Mouse (Mus musculus): ENCODE measurements at regions not wholly inside any gene's neighbourhood (a gene's known extent, or its start where the extent isn't known, plus 50 kb on each side); places are given as distances from the start of the nearest gene placed in this dataset.

DNA sequence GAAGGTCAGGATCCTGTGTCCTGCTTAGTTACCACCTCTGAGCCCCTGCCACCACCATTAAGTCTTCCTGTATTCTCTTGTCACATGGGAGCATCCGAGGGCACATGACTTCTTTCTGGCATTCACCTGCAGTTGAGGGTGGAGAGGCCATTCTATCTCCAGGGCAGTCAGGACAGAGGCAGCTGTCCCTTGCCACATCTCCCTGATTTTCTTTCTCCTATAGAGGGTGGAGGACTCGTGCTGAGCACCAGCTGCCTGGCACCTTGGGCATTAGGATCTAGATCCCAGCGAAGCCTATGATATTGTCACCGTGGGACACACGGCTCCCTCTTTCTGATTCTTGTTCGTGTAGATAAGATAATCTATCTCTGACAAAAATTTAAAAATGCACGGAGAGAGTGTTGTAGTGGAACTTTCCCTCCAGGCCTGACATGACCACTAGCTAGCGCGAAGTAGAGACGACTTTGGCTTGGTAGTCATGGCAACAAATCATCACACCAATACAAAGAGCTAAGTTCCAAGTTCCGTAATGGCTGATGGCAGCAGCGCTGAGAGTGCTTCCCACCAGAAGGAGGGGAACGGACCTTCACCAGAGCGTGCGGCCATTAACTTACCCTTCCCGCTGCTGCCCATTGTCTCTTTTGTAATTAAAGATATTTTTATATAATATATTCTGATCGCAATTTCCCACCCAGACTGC lies 137.7 kb downstream of the Ipmk start:
- intact Hi-C loops (cut with DNase I) = no loop called here
- peak; percentile 10 for DNase-seq

DNA sequence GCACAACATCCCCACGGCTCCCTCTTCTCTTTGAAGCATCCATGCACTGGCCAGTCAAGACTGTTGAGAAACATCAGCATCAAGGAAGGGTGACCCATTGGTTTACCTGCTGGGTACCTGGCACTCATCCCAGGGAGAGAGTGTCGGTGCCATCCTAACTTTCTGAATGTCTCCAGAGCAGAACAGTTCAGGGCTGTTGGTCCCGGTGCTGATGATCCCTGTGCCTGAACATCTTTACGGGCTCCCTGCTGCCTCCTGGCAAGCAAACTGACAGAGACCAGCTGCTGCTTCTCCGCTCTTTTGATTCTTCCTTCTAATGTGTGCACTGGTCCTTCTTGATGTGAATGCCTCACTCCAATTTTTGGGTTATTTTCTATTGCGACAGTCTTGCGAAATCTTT lies 142.2 kb downstream of the Ipmk start:
- intact Hi-C loops (cut with DNase I) = no loop called here
- peak; percentile 69 for DNase-seq

DNA sequence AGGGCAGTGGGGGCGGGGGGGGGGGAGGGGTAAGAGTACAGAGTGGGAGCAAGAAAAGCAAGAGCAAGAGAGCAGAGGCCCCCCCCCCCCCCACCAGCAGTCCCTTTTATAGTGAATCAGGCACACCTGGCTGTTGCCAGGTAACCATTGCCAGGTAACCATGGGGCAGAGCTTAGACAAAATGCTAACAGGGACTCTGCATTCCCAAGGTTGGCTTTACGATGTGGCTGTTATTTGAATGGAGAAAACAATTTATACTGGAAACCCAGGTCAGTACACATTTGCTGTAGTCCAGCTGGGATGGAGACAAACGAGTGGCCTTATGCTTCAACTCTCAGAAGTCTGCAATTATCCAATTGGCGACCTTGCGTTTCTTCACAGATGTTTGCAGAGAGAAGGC lies 154.5 kb downstream of the Ipmk start:
- intact Hi-C loops (cut with DNase I) = no loop called here
- DNase-seq = no peak

DNA sequence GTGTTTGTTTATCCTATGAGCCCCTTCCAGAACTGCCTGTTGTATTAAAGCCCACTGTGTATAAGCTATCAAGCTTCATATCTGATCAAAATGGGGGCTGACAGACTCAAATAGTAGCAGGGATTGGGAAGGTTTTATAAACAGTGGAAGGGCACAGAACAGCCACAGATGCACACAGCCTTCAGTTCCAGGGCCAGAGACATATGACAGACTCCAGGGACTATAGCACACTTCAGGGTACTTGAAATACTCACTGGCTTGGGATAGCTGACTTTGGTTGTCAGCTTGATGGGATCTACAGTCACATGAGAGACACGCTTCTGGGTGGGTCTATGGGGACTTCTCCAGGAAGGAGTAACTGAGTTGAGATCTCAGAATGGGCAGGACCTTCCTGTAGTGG lies 156.7 kb downstream of the Ipmk start:
- no peak for DNase-seq
- intact Hi-C loops (cut with DNase I) = no loop called here

DNA sequence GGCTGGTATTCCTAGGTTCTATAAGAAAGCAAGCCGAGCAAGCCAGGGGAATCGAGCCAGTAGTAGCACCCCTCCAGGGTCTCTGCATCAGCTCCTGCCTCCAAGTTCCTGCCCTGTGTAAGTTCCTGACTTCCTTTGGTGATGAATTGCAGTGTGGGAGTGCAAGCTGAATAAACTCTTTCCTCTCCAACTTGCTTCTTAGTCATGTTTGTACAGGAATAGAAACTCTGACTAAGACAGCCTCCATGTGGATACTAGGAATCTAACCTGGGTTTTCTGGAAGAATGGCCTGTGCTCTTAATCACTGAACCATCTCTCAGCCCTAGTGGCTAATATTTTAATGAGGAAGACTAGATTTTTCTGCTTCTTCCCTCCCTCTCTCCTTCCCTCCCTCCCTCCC lies 177.7 kb downstream of the Ipmk start:
- no peak for DNase-seq
- intact Hi-C loops (cut with DNase I) = no loop called here

DNA sequence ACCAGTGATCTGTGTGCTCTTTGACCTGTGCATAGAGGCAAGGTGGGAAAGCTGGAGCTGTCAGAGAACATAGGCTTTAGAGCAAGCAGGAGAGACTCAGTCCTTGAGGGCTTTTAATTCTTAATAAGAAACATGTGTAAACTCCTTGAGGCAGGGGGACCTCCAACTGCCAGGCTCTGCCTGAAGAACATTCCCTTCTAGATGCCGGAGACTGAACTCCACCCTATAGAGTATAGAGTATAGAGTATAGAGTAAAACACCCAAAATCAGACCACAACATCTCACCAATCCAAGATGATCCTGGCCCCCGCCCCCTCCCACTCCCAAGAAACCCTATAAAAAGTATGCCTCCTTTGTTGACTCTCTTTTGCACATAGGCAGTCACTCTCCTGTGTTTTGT lies 186.2 kb downstream of the Ipmk start:
- DNase-seq = no peak
- intact Hi-C loops (cut with DNase I) = no loop called here

DNA sequence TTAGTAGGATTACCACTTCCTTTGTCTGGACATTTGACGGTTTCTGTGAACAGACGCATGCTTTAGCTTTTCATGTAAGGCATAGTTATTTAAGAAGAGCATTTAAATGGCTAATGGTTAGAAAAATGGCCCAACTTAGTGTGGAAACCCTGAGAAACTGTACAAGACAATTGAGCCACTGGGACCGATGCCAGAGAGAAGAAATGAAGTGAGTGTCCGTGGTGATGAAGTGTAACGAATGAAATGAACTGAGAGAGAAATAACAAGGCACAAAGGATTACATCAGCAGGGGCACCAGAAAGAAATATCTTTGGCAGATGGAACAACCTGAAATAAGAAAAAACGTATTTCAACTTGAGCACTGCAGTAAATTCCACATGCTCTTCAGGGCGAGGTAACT lies 197.9 kb downstream of the Ipmk start:
- intact Hi-C loops (cut with DNase I) = no loop called here
- no peak for DNase-seq

DNA sequence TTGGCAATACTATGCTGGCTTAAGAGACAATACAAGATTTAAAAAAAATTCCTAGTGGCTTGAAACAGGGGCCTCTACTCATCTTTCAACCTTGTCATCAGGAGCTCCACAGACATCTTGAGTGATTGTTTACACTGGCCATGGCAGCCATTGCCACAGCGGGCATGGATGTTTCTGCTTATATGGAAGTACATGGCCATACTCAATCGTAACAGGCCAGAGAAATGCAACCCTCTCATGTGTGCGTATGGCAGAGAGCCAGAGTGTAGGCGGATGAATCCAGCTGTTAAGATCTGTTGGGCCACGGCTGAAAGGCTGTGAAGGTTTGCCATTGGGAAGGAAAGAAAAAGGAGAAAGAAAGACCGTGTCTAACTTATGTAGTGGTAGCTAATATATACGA lies 198.9 kb downstream of the Ipmk start:
- intact Hi-C loops (cut with DNase I) = no loop called here
- DNase-seq = no peak

DNA sequence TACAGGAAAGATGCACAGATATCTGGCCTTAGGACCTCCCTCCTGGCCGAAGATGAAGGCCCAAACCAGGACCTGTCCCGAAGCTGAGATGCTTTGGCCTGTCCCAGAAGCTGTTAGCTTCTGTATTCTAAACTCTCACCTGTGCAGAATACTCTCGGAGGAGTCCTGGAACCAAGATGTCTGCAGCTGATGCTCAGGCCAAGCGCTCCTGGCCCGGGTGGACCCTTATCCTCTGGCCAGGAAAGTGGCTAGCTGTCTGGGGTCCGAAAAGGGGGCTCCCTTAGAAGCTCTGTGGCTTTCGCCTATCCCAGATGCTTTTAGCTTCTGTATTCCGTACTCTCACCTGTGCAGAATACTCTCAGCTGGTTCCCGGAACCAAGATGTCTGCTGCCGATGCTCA lies 236.2 kb downstream of the Ipmk start:
- DNase-seq = no peak
- intact Hi-C loops (cut with DNase I) = no loop called here

DNA sequence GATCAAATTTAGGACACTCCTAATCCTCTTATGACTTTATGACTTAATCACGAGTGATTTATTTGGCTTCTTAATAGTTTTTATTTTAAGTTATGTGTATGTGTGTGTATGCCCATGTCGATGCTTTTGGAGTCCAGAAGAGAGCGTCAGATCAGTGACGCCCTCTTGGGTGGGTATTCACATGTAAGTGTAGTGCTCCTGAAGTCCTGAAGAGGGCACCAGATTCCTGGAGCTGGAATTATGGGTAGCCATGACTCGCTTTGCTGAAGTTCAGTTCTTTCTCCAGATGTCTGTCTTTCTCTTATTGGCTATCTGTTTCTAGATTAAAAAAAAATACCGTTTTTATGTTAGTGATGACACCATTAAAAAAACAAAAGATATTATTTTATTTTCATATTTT lies 251.0 kb downstream of the Ipmk start:
- intact Hi-C loops (cut with DNase I) = no loop called here
- DNase-seq = no peak

DNA sequence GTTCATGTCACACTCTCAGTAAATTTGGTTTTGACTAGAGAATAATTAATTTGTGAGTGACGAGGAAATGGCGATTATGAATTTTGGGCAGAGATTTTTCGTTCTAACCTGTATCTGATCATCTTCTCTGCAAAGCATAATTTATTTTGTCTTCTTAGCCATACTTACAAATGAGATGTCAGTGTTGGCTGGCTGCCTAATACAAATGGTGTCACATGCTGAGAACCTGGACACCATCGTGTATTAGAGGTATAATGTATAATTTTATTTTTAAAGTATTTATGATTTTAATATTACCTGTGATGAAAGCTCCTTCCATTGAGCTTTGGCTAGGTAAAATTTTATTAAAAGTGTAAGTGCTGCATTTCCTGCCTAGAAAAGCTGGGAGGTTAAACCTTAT lies 266.2 kb downstream of the Ipmk start:
- intact Hi-C loops (cut with DNase I) = no loop called here
- peak; percentile 10 for DNase-seq

DNA sequence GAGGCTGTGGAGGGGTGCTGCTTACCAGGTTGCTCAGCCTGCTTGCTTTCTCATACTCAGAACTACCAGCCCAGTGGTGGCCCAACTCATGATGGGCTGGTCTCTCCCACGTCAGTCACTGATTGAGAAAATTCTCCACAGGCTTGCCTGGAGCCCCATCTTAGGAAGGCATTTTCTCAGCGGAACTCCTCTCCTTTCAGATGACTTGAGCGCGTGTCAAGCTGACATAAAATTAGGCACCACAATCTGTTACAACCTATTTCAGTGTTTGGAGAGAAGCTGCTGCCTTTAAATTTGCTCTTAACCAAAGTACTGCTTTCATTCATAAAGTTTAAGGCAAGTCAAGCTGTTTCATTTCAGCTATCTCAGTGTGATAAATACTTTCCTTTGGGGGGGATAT lies 269.6 kb downstream of the Ipmk start:
- intact Hi-C loops (cut with DNase I) = no loop called here
- DNase-seq = no peak

DNA sequence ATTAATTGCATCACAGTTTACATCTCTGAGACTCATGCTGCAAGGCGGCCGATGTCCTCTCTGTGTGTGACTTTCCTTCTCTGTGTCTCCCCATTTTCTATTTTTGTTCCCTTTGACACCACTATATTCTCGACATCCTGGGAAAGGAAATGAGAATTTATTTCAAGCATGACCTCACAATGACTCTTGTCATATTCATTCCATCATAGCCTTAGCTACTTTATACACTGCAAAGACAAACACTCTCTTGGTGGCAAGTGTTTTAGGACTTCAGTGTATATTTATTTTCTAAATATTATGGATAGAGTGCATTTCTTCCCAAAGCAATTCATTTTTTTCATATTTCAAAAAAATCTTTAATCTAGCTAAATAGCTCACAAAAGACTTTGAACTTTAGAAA lies 298.5 kb downstream of the Ipmk start:
- intact Hi-C loops (cut with DNase I) = no loop called here
- no peak for DNase-seq

DNA sequence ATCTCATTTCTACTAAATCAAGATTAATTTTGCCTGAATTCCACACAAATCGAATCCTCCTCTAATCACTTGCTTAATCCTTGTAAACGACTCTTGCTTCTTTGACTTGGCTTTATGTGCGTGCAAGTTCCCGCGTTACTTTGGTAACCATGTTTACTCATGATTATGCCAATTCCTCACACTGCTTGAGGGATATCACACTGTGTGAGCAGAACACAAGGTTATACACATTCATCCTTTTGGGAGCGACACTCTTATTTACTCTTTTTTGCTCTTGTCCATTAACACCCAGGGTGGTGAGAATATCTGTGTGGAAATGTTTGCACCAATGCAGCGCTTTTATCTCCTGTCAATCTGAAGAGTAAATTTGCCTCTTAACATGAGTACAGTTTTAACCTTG lies 310.0 kb downstream of the Ipmk start:
- no peak for DNase-seq
- intact Hi-C loops (cut with DNase I) = no loop called here

DNA sequence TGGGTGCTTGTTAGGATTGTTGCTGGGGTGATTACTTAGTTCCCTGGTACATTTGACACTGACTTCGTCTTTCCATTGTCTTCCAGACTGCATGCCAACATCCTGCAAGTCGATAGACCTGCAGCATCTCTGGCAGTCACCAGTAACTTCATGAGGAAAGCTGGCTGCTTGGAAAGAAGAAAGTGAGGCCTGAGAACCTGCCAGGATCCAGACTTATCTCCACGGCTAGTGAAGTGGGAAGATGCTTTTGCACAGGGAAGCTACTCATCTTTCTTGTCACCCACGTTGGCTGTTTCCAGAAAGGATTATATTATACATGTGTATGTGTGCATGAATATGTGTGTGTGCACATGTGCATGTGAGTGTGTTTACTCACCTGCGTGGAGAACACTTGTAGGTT lies 316.0 kb downstream of the Ipmk start:
- no peak for DNase-seq
- intact Hi-C loops (cut with DNase I) = no loop called here

DNA sequence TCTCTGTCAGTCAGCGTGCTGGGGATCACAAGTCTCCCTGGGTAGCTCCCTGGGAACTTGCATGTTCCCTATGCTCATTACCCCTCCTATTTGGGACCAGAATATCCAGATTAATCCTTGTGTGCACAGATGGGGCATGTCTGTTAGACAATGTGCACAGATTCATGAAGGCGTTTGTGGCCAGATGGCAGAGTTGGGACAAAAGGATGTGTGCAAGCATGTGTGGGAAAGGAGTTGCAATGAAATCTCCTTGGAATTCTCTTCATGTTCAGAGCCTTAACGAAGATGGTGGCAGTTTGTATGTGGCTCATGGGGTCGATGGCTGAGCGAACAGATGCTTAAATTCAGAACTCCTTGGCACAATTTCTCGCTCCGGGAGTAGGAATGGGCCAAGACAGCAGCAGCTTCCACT lies 319.6 kb downstream of the Ipmk start:
- peak; percentile 55 for DNase-seq
- intact Hi-C loops (cut with DNase I) = no loop called here

DNA sequence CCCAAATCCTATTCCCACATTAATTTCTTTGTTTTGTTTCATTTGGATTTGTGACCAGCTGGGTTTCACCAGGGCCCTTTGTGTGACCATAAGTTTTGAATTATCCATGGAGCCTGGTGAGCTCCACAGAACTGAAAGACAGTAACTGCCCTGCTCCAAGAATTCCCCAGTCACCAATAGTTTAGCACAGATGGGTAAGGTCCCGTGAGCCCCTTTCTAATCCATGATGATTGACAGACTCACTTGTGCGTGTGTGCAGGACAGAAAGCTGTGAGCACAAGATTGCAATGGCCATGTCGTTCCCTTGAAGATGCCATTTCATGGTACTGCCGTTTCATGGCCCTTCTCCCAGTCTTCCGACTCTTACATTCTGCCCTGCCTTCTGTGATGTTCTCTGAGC lies 331.7 kb downstream of the Ipmk start:
- intact Hi-C loops (cut with DNase I) = no loop called here

DNA sequence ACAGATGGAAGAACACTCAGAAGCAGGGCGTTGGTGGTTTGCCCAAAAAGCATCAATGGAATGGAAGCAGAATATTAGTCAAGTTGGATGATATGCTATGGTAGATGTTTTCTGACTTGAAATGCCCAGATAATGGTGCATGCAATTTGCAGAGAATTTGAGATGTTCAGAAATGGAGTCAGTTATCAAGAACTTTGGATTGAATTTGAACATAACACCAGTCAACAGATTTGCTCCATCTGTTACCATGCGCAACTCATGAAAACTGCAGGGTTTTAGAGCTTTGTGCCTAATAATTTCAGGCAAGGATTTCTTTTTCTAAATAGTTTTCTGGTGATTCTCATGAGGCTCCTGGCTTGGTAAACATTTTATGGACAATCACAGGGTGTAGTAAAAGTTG lies 365.9 kb downstream of the Ipmk start:
- intact Hi-C loops (cut with DNase I) = no loop called here

More for the DNA sequence above, 331.7 kb downstream of the Ipmk start:
- no peak for DNase-seq

DNA sequence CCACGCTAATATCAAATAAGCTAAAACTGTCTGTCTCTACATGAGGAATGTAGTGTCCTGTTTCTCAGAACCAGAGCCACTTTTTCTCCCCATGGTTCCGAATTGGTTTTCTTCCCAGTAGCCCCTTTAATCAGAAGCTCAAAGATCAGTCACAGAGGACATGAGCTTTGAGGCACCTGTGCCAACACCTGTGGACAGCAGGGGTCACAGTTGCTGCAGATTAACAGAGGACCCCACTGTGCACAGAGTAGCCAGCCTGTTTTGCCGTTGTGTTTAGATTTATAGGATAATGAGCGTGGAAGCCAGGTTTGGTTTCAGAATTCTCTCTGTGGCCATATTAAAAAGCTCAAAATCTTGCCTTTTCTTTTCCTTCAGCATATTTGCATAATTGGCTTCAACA lies 380.2 kb downstream of the Ipmk start:
- intact Hi-C loops (cut with DNase I) = no loop called here
- DNase-seq = peak; percentile 39

More for the DNA sequence above, 365.9 kb downstream of the Ipmk start:
- no peak for DNase-seq

DNA sequence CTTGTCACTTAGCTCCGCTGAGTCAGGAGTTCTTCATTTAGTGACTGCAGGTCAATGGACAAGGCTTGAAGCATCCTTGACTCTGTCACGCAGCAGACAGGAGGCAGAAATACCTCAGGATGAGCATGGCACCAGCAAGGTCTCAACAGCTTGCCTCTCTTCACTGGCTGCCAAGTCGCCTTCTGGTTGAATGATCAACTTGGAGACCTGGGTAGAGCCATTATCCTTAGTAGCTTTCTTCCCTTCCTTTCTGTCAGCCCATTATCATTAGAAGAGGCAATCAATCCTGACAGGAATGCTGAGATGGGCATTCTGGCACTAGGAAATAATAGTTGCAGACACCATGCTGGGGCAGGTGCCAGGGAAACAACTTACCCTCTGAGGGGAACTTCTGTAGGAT lies 386.3 kb downstream of the Ipmk start:
- DNase-seq = peak; percentile 89
- intact Hi-C loops (cut with DNase I) = no loop called here

DNA sequence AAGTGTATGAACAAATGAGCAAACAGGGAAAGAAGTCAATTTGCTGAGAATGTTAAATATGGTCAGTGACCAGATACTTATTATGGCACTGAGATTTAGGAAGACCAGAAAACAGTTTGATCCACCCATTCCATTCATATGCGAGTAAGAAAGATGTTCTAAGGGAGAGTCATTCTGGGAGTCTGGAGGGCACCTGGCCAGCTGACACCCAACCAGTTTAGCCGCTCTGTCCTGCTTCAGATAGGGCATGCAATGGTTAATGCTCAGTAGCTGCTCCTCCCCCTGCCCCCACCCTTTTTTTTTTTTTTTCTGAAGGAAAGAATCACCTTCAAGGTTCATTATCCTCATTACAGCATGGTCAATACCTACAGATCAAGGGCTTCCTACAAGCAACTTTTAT lies 386.9 kb downstream of the Ipmk start:
- peak; percentile 23 for DNase-seq
- intact Hi-C loops (cut with DNase I) = no loop called here

DNA sequence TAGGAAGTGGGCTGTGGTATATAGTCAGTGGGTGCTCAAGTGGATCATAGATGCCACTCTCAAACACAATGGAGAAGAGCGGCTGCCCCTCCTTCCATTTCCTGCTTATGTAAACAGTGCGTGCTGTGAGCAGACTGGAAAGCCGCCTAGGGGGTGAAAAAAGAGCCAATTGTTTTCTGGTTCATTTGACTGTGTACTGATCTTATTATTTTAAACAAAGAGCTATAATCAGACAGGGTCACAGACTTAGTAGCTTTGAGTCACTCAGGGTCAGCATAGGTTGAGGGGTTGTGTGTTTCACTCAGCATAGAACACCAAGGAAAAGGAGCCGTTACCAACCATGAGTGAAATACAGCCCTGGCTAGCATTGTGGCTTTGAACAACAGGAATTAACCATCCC lies 390.7 kb downstream of the Ipmk start:
- DNase-seq = no peak
- intact Hi-C loops (cut with DNase I) = no loop called here

Data from left cerebral cortex, postnatal 4 days (tissue).